8 mouse cellular contexts compared by ENCODE assay signal in genomic region chr9:117250831-117251165, GRCm38 (mm10).
DNase-seq lines count a peak whose midpoint lies in the region; ATAC-seq and TF ChIP-seq lines count a peak whose summit lies in the region.

No protein-coding gene starts in this region.

- H3K27ac ChIP-seq in lung, embryonic 14.5 days (ENCODE audit: low read depth): peak overlapping the region; percentile 87
- H3K27ac ChIP-seq in forebrain, embryonic 16.5 days (ENCODE audit: low read length): no peak overlapping the region
- peak overlapping the region; percentile 54; the same call in 1 of the 2 replicates for H3K27ac ChIP-seq in liver, embryonic 11.5 days (ENCODE audit: low read depth, low read length)
- peak overlapping the region; percentile 93; the same call in 1 of the 2 replicates for H3K27ac ChIP-seq in stomach, embryonic 14.5 days (ENCODE audit: low read length)

- no peaks in the 10 kb centered on the region for H3K36me3 ChIP-seq in lung, embryonic 14.5 days (ENCODE audit: insufficient read depth)
- no peaks in the 10 kb centered on the region for H3K36me3 ChIP-seq in forebrain, embryonic 16.5 days (ENCODE audit: control insufficient read depth, insufficient read depth)
- H3K36me3 ChIP-seq in liver, embryonic 11.5 days (ENCODE audit: control insufficient read depth, insufficient read depth, low read length): no peaks in the 10 kb centered on the region
- no peaks in the 10 kb centered on the region for H3K36me3 ChIP-seq in stomach, embryonic 14.5 days (ENCODE audit: control insufficient read depth, insufficient read depth, low read length)

- peak; percentile 51 for DNase-seq in lung, embryonic 14.5 days
- no peak for DNase-seq in lung, postnatal 25 days (ENCODE audit: low spot score)
- DNase-seq in liver, embryonic 11.5 days (ENCODE audit: low spot score): no peak
- DNase-seq in c-Kit-positive CD71-positive TER-119-positive erythroid progenitor cells, embryonic 14.5 days (ENCODE audit: low spot score): no peak
- DNase-seq in thymus, postnatal 36 days: no peak
- no peak for DNase-seq in urinary bladder, postnatal 36 days (ENCODE audit: low spot score in 2 of 2)

- ATAC-seq in lung, embryonic 14.5 days (ENCODE audit: insufficient read depth): no peak
- no peak for ATAC-seq in forebrain, embryonic 16.5 days
- no peak for ATAC-seq in liver, embryonic 11.5 days (replicated peaks; ENCODE audit: low FRiP score)
- no peak for ATAC-seq in stomach, embryonic 14.5 days (ENCODE audit: insufficient number of reproducible peaks, insufficient read depth, low FRiP score, low read depth)

- H3K4me1 ChIP-seq in lung, embryonic 14.5 days (ENCODE audit: insufficient read depth): peaks cover 25% of the 10 kb centered on the region
- peaks cover 20% of the 10 kb centered on the region for H3K4me1 ChIP-seq in forebrain, embryonic 16.5 days (replicated peaks; ENCODE audit: control insufficient read depth, insufficient read depth, low read length)
- H3K4me1 ChIP-seq in liver, embryonic 11.5 days (replicated peaks; ENCODE audit: control insufficient read depth, insufficient read depth, low read length): peaks cover 6% of the 10 kb centered on the region; the same call in 1 of the 2 replicates
- H3K4me1 ChIP-seq in stomach, embryonic 14.5 days (ENCODE audit: control insufficient read depth, insufficient read depth, low read length): peaks cover 28% of the 10 kb centered on the region

- peak overlapping the region; percentile 53 for H3K4me3 ChIP-seq in lung, embryonic 14.5 days (ENCODE audit: low read depth, low read length)
- H3K4me3 ChIP-seq in forebrain, embryonic 16.5 days (replicated peaks; ENCODE audit: low read length): peak overlapping the region; percentile 56
- H3K4me3 ChIP-seq in liver, embryonic 11.5 days (ENCODE audit: low read depth, low read length): peak overlapping the region; percentile 52
- peak overlapping the region; percentile 49 for H3K4me3 ChIP-seq in stomach, embryonic 14.5 days (ENCODE audit: low read depth, low read length)

- no peaks in the 10 kb centered on the region for H3K9me3 ChIP-seq in lung, embryonic 14.5 days (ENCODE audit: low read depth, low read length)
- no peaks in the 10 kb centered on the region for H3K9me3 ChIP-seq in forebrain, embryonic 16.5 days (ENCODE audit: control insufficient read depth, low read length)
- no peaks in the 10 kb centered on the region for H3K9me3 ChIP-seq in liver, embryonic 11.5 days (ENCODE audit: control insufficient read depth, low read length)
- H3K9me3 ChIP-seq in stomach, embryonic 14.5 days (ENCODE audit: control insufficient read depth, low read depth, low read length): no peaks in the 10 kb centered on the region

- peak overlapping the region; percentile 80 for H3K9ac ChIP-seq in lung, embryonic 14.5 days
- H3K9ac ChIP-seq in forebrain, embryonic 16.5 days (replicated peaks; ENCODE audit: low read depth, low read length): peak overlapping the region; percentile 31
- peak overlapping the region; percentile 58 for H3K9ac ChIP-seq in liver, embryonic 11.5 days (ENCODE audit: low read depth, low read length)
- H3K9ac ChIP-seq in stomach, embryonic 14.5 days (replicated peaks; ENCODE audit: low read depth, low read length): peak overlapping the region; percentile 64

- 7% methylated on average over 2 of the region's 2 CpGs for WGBS in lung, embryonic 14.5 days
- 6% methylated on average over 2 of the region's 2 CpGs for WGBS in forebrain, embryonic 16.5 days
- 32% methylated on average over 2 of the region's 2 CpGs for WGBS in liver, embryonic 11.5 days
- WGBS in stomach, embryonic 14.5 days: 7% methylated on average over 2 of the region's 2 CpGs

- H3K27me3 ChIP-seq in lung, embryonic 14.5 days (ENCODE audit: insufficient read depth, low read length): no peaks in the 10 kb centered on the region
- H3K27me3 ChIP-seq in forebrain, embryonic 16.5 days (replicated peaks; ENCODE audit: control insufficient read depth, insufficient read depth, low read length): peaks cover 4% of the 10 kb centered on the region; the same call in 1 of the 2 replicates
- no peaks in the 10 kb centered on the region for H3K27me3 ChIP-seq in liver, embryonic 11.5 days (replicated peaks; ENCODE audit: control insufficient read depth, insufficient read depth, low read length)
- H3K27me3 ChIP-seq in stomach, embryonic 14.5 days (ENCODE audit: control insufficient read depth, insufficient read depth, low read length): no peaks in the 10 kb centered on the region

- no peak for TF ChIP-seq CTCF in lung, embryonic 14.5 days (IDR thresholded peaks at IDR 0.05; ENCODE audit: low read depth)

- peak overlapping the region; percentile 69 for H3K4me2 ChIP-seq in lung, embryonic 14.5 days
- H3K4me2 ChIP-seq in forebrain, embryonic 16.5 days (ENCODE audit: low read length): peak overlapping the region; percentile 91
- H3K4me2 ChIP-seq in liver, embryonic 11.5 days: peak overlapping the region; percentile 64
- H3K4me2 ChIP-seq in stomach, embryonic 14.5 days (replicated peaks; ENCODE audit: low read depth, low read length): peak overlapping the region; percentile 73
